Mouse (Mus musculus): ENCODE results near the gene 1810055G02Rik. TPM values are rescaled to one million over a fixed set of nuclear protein-coding genes. Genes with fewer than 3 reads are reported as not detected.
A peak's percentile ranks its signal among the peaks of the same experiment; 100 is the strongest.

1810055G02Rik gene
- total and polyA plus RNA-seq, 3 experiments = 22.4 to 32.3 TPM; not detected in 1

- H3K79me2 ChIP-seq (ENCODE audit: control insufficient read depth, insufficient read depth, low read length, poor library complexity) = no peaks in the 10 kb centered on the region
- H3K27me3 ChIP-seq (ENCODE audit: control insufficient read depth in 1 of 2, insufficient read depth in 2 of 2, low read length in 2 of 2) = no peaks in the 10 kb centered on the region
- no peaks in the 10 kb centered on the region for H3K9me3 ChIP-seq (replicated peaks; ENCODE audit: insufficient read depth, low read length)
- H3K27ac ChIP-seq (ENCODE audit: control insufficient read depth, low read depth, low read length) = no peak overlapping the region
- no peak overlapping the region for H3K4me3 ChIP-seq (ENCODE audit: control insufficient read depth in 1 of 2, insufficient read depth in 1 of 2, low read depth in 2 of 2, low read length in 2 of 2)
- DNase-seq (ENCODE audit: low read depth, low spot score) = peak; percentile 54
- H3K9ac ChIP-seq (ENCODE audit: control insufficient read depth, low read depth, low read length, poor library complexity, severe bottlenecking) = no peak overlapping the region
- peak; percentile 35; the same call in 1 of the 2 replicates for TF ChIP-seq ETS1 (IDR thresholded peaks at IDR 0.05; ENCODE audit: low read depth, low read length)
- TF ChIP-seq USF1 (IDR thresholded peaks at IDR 0.05; ENCODE audit: low read depth, low read length) = no peak
- TF ChIP-seq ZNF384 (IDR thresholded peaks at IDR 0.05; ENCODE audit: low read depth, low read length) = peak; percentile 54
- peak; percentile 61; the same call in 1 of the 2 replicates for TF ChIP-seq TBP (IDR thresholded peaks at IDR 0.05; ENCODE audit: low read depth, low read length)
- TF ChIP-seq HCFC1 (IDR thresholded peaks at IDR 0.05; ENCODE audit: low read depth, low read length) = no peak
- peaks cover 0 to 1% of the 10 kb centered on the region in 2 experiments; a peak in 1 of 4 replicates for H3K4me1 ChIP-seq (ENCODE audit: control insufficient read depth in 1 of 2, insufficient read depth in 2 of 2, low read length in 2 of 2)
- no peaks in the 10 kb centered on the region for H3K36me3 ChIP-seq (ENCODE audit: control insufficient read depth in 1 of 2, insufficient read depth in 2 of 2, low read length in 2 of 2)
Measured at GRCm38 (mm10) chr19:3692414-3693145, 15.5 kb upstream of the 1810055G02Rik start.

GRCm38 (mm10) chr19:3694476-3694875 is 13.6 kb upstream of the 1810055G02Rik start:
- no peak overlapping the region for H3K4me3 ChIP-seq (ENCODE audit: control insufficient read depth in 1 of 2, insufficient read depth in 1 of 2, low read depth in 2 of 2, low read length in 2 of 2)
- no peaks in the 10 kb centered on the region for H3K4me1 ChIP-seq (ENCODE audit: control insufficient read depth in 1 of 2, insufficient read depth in 2 of 2, low read length in 2 of 2)
- no peaks in the 10 kb centered on the region for H3K79me2 ChIP-seq (ENCODE audit: control insufficient read depth, insufficient read depth, low read length, poor library complexity)
- H3K9me3 ChIP-seq (replicated peaks; ENCODE audit: insufficient read depth, low read length) = no peaks in the 10 kb centered on the region
- TF ChIP-seq MXI1 (IDR thresholded peaks at IDR 0.05; ENCODE audit: low read depth, low read length) = no peak
- no peak for TF ChIP-seq TAL1 (IDR thresholded peaks at IDR 0.05; ENCODE audit: low read length)
- no peak for TF ChIP-seq POLR2AphosphoS5 (IDR thresholded peaks at IDR 0.05; ENCODE audit: borderline replicate concordance, low read depth, low read length)
- no peak for TF ChIP-seq ZMIZ1 (IDR thresholded peaks at IDR 0.05; ENCODE audit: low read depth, low read length)
- no peak for TF ChIP-seq CTCF (IDR thresholded peaks at IDR 0.05 in 2 of 3, conservative IDR thresholded peaks at IDR 0.05 in 1 of 3; ENCODE audit: control insufficient read depth in 1 of 3, insufficient read depth in 1 of 3, low read depth in 2 of 3, low read length in 3 of 3, poor library complexity in 1 of 3, severe bottlenecking in 1 of 3)
- no peak for TF ChIP-seq MYB (IDR thresholded peaks at IDR 0.05; ENCODE audit: low read depth, low read length)
- no peak for TF ChIP-seq ZC3H11A (IDR thresholded peaks at IDR 0.05; ENCODE audit: low read depth, low read length)
- no peak for TF ChIP-seq RAD21 (IDR thresholded peaks at IDR 0.05; ENCODE audit: low read depth, low read length)
- TF ChIP-seq RCOR1 (IDR thresholded peaks at IDR 0.05; ENCODE audit: low read depth, low read length) = no peak
- TF ChIP-seq ZNF384 (IDR thresholded peaks at IDR 0.05; ENCODE audit: low read depth, low read length) = no peak
- no peak for TF ChIP-seq USF2 (IDR thresholded peaks at IDR 0.05; ENCODE audit: borderline replicate concordance in 1 of 2, insufficient read depth in 1 of 2, low read depth in 1 of 2, low read length in 2 of 2)
- no peak for TF ChIP-seq CHD2 (IDR thresholded peaks at IDR 0.05; ENCODE audit: low read length)
- H3K36me3 ChIP-seq (ENCODE audit: control insufficient read depth in 1 of 2, insufficient read depth in 2 of 2, low read length in 2 of 2) = no peaks in the 10 kb centered on the region
- H3K9ac ChIP-seq (ENCODE audit: control insufficient read depth, low read depth, low read length, poor library complexity, severe bottlenecking) = no peak overlapping the region
- no peaks in the 10 kb centered on the region for H3K27me3 ChIP-seq (ENCODE audit: control insufficient read depth in 1 of 2, insufficient read depth in 2 of 2, low read length in 2 of 2)
- no peak overlapping the region for H3K27ac ChIP-seq (ENCODE audit: control insufficient read depth, low read depth, low read length)
- DNase-seq (ENCODE audit: low read depth, low spot score) = no peak
